Mouse (Mus musculus) liver, embryonic 13.5 days (tissue): Measurements from ENCODE around the gene Adh6a. TPM values are rescaled to one million over a fixed set of nuclear protein-coding genes. Genes with fewer than 3 reads are reported as not detected.

ENCODE experiments used
- ATAC-seq: fragments of 200-750 bp; cut with Nextera tagmentation; 2 replicates; pipeline ENCODE4 v1.8.0; 2017; ENCODE audit warnings: low read depth, mild to moderate bottlenecking, moderate number of reproducible peaks, moderate library complexity
- DNase-seq: peaks from one replicate; pipeline ENCODE4 v3.0.0; 2022
- H3K27ac ChIP-seq: fragments of 300-500 bp; sonication (generic); 2 replicates; pipeline ENCODE4 v1.5.1; 2015; ENCODE audit warnings: moderate library complexity, mild to moderate bottlenecking, inconsistent platforms
- H3K27me3 ChIP-seq: fragments of 300-500 bp; sonication (generic); 2 replicates; pipeline ENCODE4 v1.6.1; 2015; ENCODE audit warnings: mild to moderate bottlenecking, inconsistent platforms
- H3K36me3 ChIP-seq: fragments of 300-500 bp; sonication (generic); 2 replicates; pipeline ENCODE4 v1.6.1; 2015; ENCODE audit warnings: mild to moderate bottlenecking, inconsistent platforms
- H3K4me1 ChIP-seq: fragments of 300-500 bp; sonication (generic); replicated peaks from 2 replicates; pipeline ENCODE4 v1.6.1; 2015; ENCODE audit warnings: inconsistent platforms
- H3K4me2 ChIP-seq: fragments of 300-500 bp; sonication (generic); 2 replicates; pipeline ENCODE4 v1.6.1; 2015; ENCODE audit warnings: inconsistent platforms, mild to moderate bottlenecking, moderate library complexity
- H3K4me3 ChIP-seq: fragments of 300-500 bp; sonication (generic); replicated peaks from 2 replicates; pipeline ENCODE4 v1.5.1; 2015; ENCODE audit warnings: mild to moderate bottlenecking, inconsistent platforms
- H3K9ac ChIP-seq: fragments of 300-500 bp; sonication (generic); 2 replicates; pipeline ENCODE4 v1.6.1; 2015; ENCODE audit warnings: mild to moderate bottlenecking, inconsistent platforms
- H3K9me3 ChIP-seq: fragments of 300-500 bp; sonication (generic); replicated peaks from 2 replicates; pipeline ENCODE4 v1.6.1; 2016; ENCODE audit warnings: inconsistent platforms
- WGBS: fragments of 180-500 bp; shearing (Covaris S2); methylation state at CpG from one replicate; pipeline ENCODE4 v1.1.7; 2015; ENCODE audit not compliant: insufficient replicate concordance; 5-methylcytosine and 5-hydroxymethylcytosine counted together
- polyA plus RNA-seq: library from polyadenylated mRNA; unstranded; fragments of >200 nt; fragmentation: Nextera tagmentation; extraction: Ambion mirVana; gene quantifications from 2 replicates; pipeline ENCODE4 v1.2.1, GENCODE M21; 2015

Gene Adh6a
- polyA plus RNA-seq, 1 experiment from 2014 or later = not detected

GRCm38 (mm10) chr3:138325466-138325865 lies 12.4 kb downstream of the Adh6a start:
- no peak for ATAC-seq
- no peak overlapping the region for H3K4me3 ChIP-seq

GRCm38 (mm10) chr3:138333910-138334309 lies 20.8 kb downstream of the Adh6a start:
- ATAC-seq = no peak
- 0 out of 2 replicates have a peak, but pooled peaks cover 4% of the 10 kb centered on the region for H3K4me1 ChIP-seq
- no peaks in the 10 kb centered on the region for H3K27me3 ChIP-seq
- H3K4me2 ChIP-seq = no peak overlapping the region
- no peak overlapping the region for H3K4me3 ChIP-seq
- no peaks in the 10 kb centered on the region for H3K36me3 ChIP-seq
- H3K9ac ChIP-seq = no peak overlapping the region
- WGBS = 70% methylated on average over 8 of the region's 8 CpGs
- H3K27ac ChIP-seq = no peak overlapping the region
- H3K9me3 ChIP-seq = no peaks in the 10 kb centered on the region
- no peak for DNase-seq

More at GRCm38 (mm10) chr3:138325466-138325865, 12.4 kb downstream of the Adh6a start:
- Histone ChIP-seq H3K27ac (no peak overlapping the region), H3K4me2 (no peak overlapping the region), H3K9ac (no peak overlapping the region), H3K36me3 (no peaks in the 10 kb centered on the region), H3K4me1 (no peaks in the 10 kb centered on the region), H3K27me3 (no peaks in the 10 kb centered on the region), H3K9me3 (no peaks in the 10 kb centered on the region)
- WGBS = 68% methylated on average over 6 of the region's 6 CpGs
- no peak for DNase-seq

- DNase-seq = no peak
- H3K27me3 ChIP-seq = no peaks in the 10 kb centered on the region
- 55% methylated on average over 4 of the region's 4 CpGs for WGBS
- no peaks in the 10 kb centered on the region for H3K36me3 ChIP-seq
- H3K9ac ChIP-seq = no peak overlapping the region
- no peaks in the 10 kb centered on the region for H3K9me3 ChIP-seq
- H3K4me3 ChIP-seq = no peak overlapping the region
- no peak overlapping the region for H3K27ac ChIP-seq
- H3K4me1 ChIP-seq = 0 out of 2 replicates have a peak, but pooled peaks cover 4% of the 10 kb centered on the region
- ATAC-seq = no peak
- no peak overlapping the region for H3K4me2 ChIP-seq
Observed at GRCm38 (mm10) chr3:138334320-138334719, 21.2 kb downstream of the Adh6a start.

- ATAC-seq (no peak), DNase-seq (no peak)
- 0 out of 2 replicates have a peak, but pooled peaks cover 4% of the 10 kb centered on the region for H3K4me1 ChIP-seq
- no peak overlapping the region for H3K9ac ChIP-seq
- H3K27ac ChIP-seq = no peak overlapping the region
- H3K4me3 ChIP-seq = no peak overlapping the region
- H3K36me3 ChIP-seq = no peaks in the 10 kb centered on the region
- H3K27me3 ChIP-seq = no peaks in the 10 kb centered on the region
- no peaks in the 10 kb centered on the region for H3K9me3 ChIP-seq
- H3K4me2 ChIP-seq = no peak overlapping the region
- WGBS = 56% methylated on average over 1 of the region's 1 CpGs
Observed at GRCm38 (mm10) chr3:138335566-138335965, 22.5 kb downstream of the Adh6a start.

GRCm38 (mm10) chr3:138336104-138336754 lies 23.1 kb downstream of the Adh6a start:
- Histone ChIP-seq H3K4me1 (0 out of 2 replicates have a peak, but pooled peaks cover 4% of the 10 kb centered on the region), H3K4me2 (no peak overlapping the region), H3K9me3 (no peaks in the 10 kb centered on the region), H3K36me3 (no peaks in the 10 kb centered on the region), H3K27me3 (no peaks in the 10 kb centered on the region), H3K9ac (no peak overlapping the region), H3K4me3 (no peak overlapping the region), H3K27ac (no peak overlapping the region)
- no peak for DNase-seq
- 0 out of 2 replicates have a peak, but pooled peaks have one; percentile 26 for ATAC-seq
- 26% methylated on average over 3 of the region's 3 CpGs for WGBS

- no peaks in the 10 kb centered on the region for H3K36me3 ChIP-seq
- H3K9ac ChIP-seq = no peak within 1 kb of the TSS
- no peak for DNase-seq
- 43% methylated on average over 14 of the region's 14 CpGs for WGBS
- ATAC-seq = no peak
- no peaks in the 10 kb centered on the region for H3K4me1 ChIP-seq
- no peak within 1 kb of the TSS for H3K27ac ChIP-seq
- no peaks in the 10 kb centered on the region for H3K9me3 ChIP-seq
- no peak within 1 kb of the TSS for H3K4me3 ChIP-seq
- no peaks in the 10 kb centered on the region for H3K27me3 ChIP-seq
- H3K4me2 ChIP-seq = no peak within 1 kb of the TSS
Observed at GRCm38 (mm10) chr3:138341471-138341870, 28.4 kb downstream of the Adh6a start, which contains the start of gene Adh6b. Adh6b (plus strand) TSS chr3:138341775.

- Histone ChIP-seq H3K9me3 (no peaks in the 10 kb centered on the region), H3K36me3 (no peaks in the 10 kb centered on the region), H3K4me1 (no peaks in the 10 kb centered on the region), H3K9ac (no peak overlapping the region), H3K4me2 (no peak overlapping the region), H3K27ac (no peak overlapping the region), H3K27me3 (no peaks in the 10 kb centered on the region), H3K4me3 (no peak overlapping the region)
- DNase-seq = no peak
- WGBS = 21% methylated on average over 3 of the region's 3 CpGs
- no peak for ATAC-seq
Observed at GRCm38 (mm10) chr3:138347041-138347440, 34.0 kb downstream of the Adh6a start.

- 75% methylated on average over 11 of the region's 11 CpGs for WGBS
- Histone ChIP-seq H3K36me3 (no peaks in the 10 kb centered on the region), H3K27ac (no peak overlapping the region), H3K9me3 (no peaks in the 10 kb centered on the region), H3K4me1 (no peaks in the 10 kb centered on the region), H3K9ac (no peak overlapping the region), H3K4me3 (no peak overlapping the region), H3K27me3 (no peaks in the 10 kb centered on the region), H3K4me2 (no peak overlapping the region)
- no peak for ATAC-seq
- DNase-seq = no peak
Observed at GRCm38 (mm10) chr3:138352012-138352809, 39.1 kb downstream of the Adh6a start.

- WGBS = 67% methylated on average over 7 of the region's 7 CpGs
Observed at GRCm38 (mm10) chr3:138358856-138359255, 45.8 kb downstream of the Adh6a start.

GRCm38 (mm10) chr3:138360721-138361120 lies 47.6 kb downstream of the Adh6a start:
- no peak overlapping the region for H3K4me2 ChIP-seq

More at GRCm38 (mm10) chr3:138358856-138359255, 45.8 kb downstream of the Adh6a start:
- Histone ChIP-seq H3K27ac (no peak overlapping the region), H3K27me3 (no peaks in the 10 kb centered on the region), H3K4me1 (no peaks in the 10 kb centered on the region), H3K4me2 (no peak overlapping the region), H3K9me3 (no peaks in the 10 kb centered on the region), H3K4me3 (no peak overlapping the region), H3K36me3 (no peaks in the 10 kb centered on the region), H3K9ac (no peak overlapping the region)
- ATAC-seq (no peak), DNase-seq (no peak)

GRCm38 (mm10) chr3:138362920-138363319 lies 49.8 kb downstream of the Adh6a start:
- H3K36me3 ChIP-seq = no peaks in the 10 kb centered on the region
- no peak for ATAC-seq
- H3K9me3 ChIP-seq = no peaks in the 10 kb centered on the region
- no peaks in the 10 kb centered on the region; the same call in 1 of the 2 replicates for H3K4me1 ChIP-seq
- H3K27me3 ChIP-seq = no peaks in the 10 kb centered on the region
- H3K27ac ChIP-seq = no peak overlapping the region
- no peak for DNase-seq
- H3K4me3 ChIP-seq = no peak overlapping the region
- H3K4me2 ChIP-seq = no peak overlapping the region
- 51% methylated on average over 2 of the region's 2 CpGs for WGBS
- H3K9ac ChIP-seq = no peak overlapping the region

More at GRCm38 (mm10) chr3:138360721-138361120, 47.6 kb downstream of the Adh6a start:
- ATAC-seq (no peak), DNase-seq (no peak)
- Histone ChIP-seq H3K27me3 (no peaks in the 10 kb centered on the region), H3K9me3 (no peaks in the 10 kb centered on the region), H3K4me3 (no peak overlapping the region), H3K9ac (no peak overlapping the region), H3K27ac (no peak overlapping the region), H3K36me3 (no peaks in the 10 kb centered on the region), H3K4me1 (no peaks in the 10 kb centered on the region; the same call in 1 of the 2 replicates)
- WGBS = 73% methylated on average over 4 of the region's 4 CpGs
